Mouse (Mus musculus) heart, adult 2 months (tissue): Measurements from ENCODE around the gene Clhc1.

Experiments used
- CTCF ChIP-seq: fragments of 200-600 bp; IDR thresholded peaks from 2 replicates; pipeline ENCODE4 v1.8.1; 2022; ENCODE audit warnings: antibody characterized with exemption, mild to moderate bottlenecking, moderate library complexity
- EP300 ChIP-seq: fragments of 200-500 bp; IDR thresholded peaks from 2 replicates; pipeline ENCODE4 v1.6.1; 2011; ENCODE audit warnings: low read depth, low read length, control low read depth; ENCODE audit not compliant: insufficient read depth

DNA sequence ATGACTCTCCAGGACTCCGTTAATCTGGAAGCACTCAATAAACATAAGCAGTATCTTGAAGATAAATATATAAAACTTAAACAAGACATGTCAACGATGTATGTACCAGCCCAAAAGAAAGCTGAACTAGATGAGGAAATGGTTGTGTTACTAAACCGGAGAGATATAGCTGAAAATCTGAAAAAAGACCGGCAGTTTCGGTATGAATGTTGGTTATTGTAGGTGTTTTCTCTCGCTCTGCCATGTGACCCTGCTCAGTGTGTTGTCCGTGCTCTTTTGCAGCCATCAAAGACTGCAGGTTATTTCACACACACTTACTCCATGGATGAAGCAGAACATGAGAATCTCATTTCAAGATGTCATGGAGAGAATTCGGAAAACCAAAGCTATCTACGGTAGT is 12.7 kb downstream of the Clhc1 start:
- TF ChIP-seq CTCF, result no peak
- no peak for TF ChIP-seq EP300
